Mouse (Mus musculus) neutrophil, adult 5-6 weeks (primary cell): ENCODE data around the gene Spata31d1a. TPM values are rescaled to one million over a fixed set of nuclear protein-coding genes. Genes with fewer than 3 reads are reported as not detected.
"Not testable (repeated sequence)": the region's sequence is repeated elsewhere in the genome, so short reads cannot be mapped to it uniquely, and the experiment has no call there.

Experiments used
- ATAC-seq: fragments of 151-379, 151-347 bp; 2 replicates; pipeline ENCODE4 v1.8.0; 2017; ENCODE audit warnings: mild to moderate bottlenecking, moderate TSS enrichment; ENCODE audit not compliant: insufficient number of reproducible peaks, poor library complexity, low FRiP score, severe bottlenecking; ENCODE audit errors: extremely low read depth
- total RNA-seq: library from RNA; stranded (forward); fragments of 200-1000 nt; gene quantifications from 2 replicates; pipeline ENCODE4 v1.2.3, GENCODE M21; 2017

The Spata31d1a gene
- total RNA-seq, result not detected in 2 replicates

DNA sequence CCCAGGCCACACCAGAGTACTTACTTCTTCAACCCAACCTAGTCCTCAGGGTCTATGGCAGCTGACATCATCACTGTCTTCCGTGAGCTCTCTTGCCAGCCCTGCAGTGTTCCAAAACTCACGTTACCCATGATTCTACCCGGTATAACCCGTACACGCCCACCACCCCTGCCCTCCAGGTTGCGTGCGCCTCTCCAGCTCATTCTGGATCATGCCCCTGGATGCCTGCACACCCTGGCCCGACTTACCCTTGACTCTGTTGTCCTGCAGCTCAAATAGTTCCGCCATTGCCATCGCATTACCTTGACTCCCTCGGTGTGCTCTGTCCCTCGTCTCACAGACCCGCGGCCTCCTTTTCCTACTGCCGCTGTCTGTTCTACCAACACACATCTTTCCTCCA is at the start of gene Spata31d1a:
Gene Spata31d1a, minus strand, starts transcription at position 101 of the 400 bp plus-strand sequence.
- ATAC-seq, result no peak

DNA sequence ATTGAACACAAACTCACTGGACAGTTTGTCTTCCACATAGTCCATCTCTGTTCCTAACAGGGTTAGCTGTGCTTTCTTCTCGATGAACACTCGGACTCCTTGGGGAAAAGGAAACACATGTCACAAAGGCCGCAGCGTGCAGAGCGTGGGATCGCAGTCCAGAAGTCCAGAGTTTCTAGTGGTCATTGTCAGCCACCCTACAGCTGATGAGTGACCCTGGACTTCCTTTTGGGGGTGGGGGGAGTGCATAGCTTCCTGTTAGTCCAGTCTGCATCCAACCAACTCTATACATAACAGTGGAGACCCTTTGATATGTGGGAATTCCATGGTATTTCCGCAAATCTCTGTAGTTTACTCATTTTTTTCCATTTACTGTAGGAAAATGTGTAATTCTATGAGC is 46.8 kb upstream of the Spata31d1a start:
- ATAC-seq, result no peak

DNA sequence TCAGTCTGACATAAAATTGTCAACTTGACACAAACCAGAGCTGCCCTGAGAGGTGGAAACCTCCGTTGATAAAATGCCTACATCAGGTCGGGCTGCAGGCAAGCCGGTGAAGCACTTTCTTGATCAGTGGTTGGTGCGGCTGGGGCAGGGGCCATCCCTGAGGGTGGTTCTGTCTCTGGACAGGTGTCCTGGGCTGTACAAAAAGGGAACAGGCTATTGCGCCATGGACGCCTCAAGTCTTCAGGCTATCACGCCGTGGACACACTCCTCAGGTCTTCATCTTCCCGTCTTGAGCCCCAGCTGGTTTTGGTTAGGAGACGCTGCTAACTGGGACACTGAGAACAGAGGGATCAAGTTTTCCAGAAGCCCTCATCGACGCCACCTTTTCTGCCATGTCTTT is 40.2 kb upstream of the Spata31d1a start:
- peak; percentile 34; the same call in 1 of the 2 replicates for ATAC-seq

DNA sequence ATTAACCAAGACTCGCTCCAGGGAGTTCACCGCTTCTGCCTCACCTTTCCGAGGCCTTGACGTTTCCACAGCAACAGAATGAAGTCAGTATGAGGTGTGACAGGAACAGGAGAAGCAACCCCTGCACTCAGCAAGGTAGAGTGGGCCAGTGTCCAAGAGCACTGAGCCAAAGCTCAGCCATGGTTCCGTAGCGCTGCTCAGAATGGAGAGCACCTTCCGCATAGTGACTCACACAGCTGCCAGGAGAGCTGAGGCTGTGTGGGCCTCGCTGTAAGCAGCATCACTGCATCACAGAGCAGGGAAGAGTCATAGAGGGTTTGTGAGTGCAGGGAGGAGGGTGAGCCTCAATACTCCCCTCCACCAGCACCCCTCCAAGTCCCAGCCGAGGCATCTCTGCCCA is 36.6 kb upstream of the Spata31d1a start, which contains the start of gene 1700014D04Rik:
Gene 1700014D04Rik, minus strand, starts transcription at position 42 of the 400 bp plus-strand sequence.
- no peak for ATAC-seq

DNA sequence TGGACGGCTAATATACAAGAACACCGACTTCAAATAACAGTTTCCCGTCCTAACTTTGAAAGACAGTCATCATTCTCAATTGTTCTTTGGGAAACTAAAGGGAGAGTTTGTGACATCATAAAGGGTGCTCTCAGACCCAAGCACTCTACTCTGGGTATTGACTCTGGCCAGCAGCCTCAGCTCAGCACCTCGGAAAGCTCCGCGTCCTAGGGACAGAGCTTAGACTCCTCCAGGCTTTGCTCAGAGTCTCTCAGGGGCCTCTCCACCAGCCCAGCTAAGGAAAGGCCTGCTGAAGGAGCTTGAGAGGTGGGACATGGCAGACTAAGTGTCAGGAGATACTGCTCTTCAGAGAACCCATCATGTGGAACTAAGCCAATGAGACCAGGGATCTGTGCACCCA is 36.0 kb upstream of the Spata31d1a start:
- ATAC-seq, result no peak

DNA sequence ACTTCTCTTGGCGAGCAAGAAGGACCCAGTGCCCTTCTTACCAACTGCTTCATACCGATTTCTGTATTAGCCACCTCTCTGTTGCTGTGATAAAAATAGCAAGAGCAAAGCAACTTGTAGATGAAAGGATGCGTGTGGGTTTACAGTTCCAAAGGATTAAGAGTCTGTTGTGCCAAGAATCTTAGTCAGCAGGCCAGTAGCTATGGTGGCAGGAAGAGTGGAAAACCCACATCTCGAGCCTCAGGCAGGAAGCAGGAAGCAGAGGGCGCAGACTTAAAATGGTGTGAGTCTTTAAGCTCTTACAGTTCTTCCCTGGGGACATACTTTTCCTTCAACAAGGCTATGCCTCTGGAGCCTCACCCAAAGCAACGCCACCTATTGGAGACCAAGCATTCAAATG is 35.3 kb upstream of the Spata31d1a start:
- no peak for ATAC-seq

DNA sequence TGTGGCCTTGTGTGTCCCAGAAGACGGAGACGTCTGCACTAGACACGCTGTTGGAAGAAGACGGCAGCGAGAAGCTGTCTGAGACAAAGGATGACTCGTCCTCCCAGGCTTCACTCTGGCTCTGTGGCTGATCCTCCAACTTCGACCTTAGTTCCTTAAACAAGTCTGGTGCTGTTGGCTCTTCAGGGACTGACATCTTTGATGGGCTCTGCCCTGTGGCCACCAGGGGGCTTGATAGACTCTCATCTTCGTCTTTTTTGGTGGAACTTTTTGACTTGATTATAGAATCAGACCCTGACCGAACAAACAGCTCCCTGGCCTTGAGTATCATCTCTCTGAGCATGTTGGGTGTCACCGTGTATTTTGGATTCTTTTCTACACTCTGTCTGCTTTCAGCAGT is 31.6 kb upstream of the Spata31d1a start:
- no peak for ATAC-seq

DNA sequence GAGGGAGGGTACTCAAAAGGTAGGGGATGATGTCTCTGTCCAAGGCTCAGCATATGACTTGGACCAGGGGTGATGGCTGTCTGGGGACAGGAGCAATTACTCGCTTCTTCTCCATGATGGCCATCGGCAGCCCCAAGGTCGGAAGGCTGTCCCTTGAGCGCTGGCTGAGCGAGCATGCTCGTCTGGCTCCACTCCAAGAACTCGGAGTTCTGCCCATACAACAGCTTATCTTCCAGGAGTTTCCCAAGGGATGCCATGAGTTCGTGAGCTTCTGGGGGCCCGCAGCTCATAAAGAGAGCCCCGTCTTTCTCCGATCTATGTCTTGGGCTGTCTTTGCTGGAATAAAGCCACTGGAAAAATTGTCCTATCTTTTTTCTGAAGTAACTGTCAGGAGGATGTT is 31.0 kb upstream of the Spata31d1a start:
- ATAC-seq, result no peak

DNA sequence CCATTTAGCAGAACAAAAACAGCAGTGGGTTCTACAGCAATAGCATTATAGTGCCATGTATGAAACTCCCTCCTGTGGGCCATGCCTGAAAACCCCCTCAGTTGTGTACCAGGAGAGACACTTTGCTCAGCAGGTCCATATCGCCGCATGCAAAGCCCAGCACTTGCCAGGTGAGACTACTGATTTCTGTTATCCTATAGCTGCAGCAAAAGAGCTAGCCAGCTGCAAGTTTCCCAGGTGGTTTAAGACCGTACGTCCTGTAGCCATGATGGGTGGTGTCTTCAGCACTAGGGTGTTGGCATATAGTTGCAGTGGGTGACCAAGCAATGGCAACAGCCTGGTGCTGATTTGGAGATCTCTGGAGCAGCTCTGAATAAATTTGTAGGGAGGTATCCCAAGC is 29.3 kb upstream of the Spata31d1a start:
- ATAC-seq, result no peak

DNA sequence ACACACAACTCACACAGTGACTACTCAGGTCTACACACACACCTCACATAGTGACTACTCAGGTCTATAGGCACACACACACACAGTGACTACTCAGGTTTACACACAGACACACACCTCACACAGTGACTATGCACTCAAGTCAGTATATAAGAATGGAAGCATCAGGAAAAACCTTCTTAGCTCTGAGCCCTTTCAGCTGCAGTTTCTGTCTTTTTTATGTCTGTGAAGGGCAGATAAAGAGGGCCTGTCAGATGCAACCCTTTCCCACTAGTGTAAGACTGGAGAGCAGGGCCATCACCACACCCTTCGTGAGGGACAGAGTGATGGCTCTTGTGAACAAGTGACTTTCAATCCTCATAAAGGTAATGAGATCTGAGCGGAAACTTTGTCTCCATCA is 28.3 kb upstream of the Spata31d1a start:
- ATAC-seq, result no peak

DNA sequence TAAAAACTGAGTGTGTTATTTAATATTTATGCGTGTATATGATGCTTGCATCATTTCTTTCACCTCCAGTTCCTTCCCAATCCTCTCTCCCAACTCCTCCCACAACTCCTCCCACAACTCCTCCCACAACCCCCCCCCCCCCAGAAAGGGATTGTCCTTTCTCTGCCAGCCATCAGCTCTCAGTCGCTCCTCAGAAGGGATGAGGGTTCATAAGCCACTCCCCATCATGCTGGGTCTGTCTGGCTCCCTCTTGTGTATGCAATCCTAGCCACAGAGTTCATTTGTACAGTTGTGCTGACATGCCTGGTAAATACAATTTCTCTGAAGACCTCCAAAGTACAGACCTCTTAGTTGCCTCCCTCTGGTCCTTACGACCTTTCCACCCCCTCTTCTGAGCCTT is 25.1 kb upstream of the Spata31d1a start:
- ATAC-seq, result no peak

DNA sequence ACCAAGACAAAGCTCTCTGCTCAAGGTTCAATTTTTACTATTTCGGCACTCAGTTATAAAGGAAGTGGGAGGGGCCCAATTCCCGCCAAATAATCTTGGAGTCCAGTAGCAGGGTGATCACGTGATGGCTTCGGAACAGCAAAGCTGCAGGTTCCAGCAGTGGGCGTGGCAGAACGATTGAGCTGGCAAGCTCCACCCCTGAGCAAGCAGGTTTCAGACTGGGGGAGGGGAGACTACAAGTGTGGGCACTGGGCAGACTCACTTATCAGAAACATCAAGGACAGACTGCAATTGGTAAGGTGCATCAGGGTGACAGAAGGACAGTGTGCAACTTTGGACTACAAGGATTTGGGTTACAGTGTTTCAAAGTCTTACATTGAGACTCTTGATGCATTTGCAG is 24.2 kb upstream of the Spata31d1a start:
- ATAC-seq, result not testable (repeated sequence)

DNA sequence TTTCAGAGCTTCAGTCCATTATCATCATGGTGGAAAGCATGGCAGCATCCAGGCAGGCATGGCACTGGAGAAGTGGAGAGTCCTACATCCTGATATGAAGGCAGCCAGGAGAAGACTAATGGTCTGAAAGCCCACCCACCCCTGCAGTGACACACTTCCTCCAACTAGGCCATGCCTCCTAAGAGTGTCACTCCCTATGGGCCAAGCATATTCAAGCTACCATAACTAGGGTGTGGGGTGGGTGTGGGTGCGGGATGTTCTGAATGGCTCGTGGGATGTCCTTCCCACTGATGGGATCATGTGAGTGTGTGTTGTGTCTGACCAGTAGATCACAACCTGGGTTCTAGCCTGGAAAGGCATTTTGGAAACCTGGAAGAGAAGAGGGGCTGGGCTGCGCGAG is 23.8 kb upstream of the Spata31d1a start:
- ATAC-seq, result no peak

DNA sequence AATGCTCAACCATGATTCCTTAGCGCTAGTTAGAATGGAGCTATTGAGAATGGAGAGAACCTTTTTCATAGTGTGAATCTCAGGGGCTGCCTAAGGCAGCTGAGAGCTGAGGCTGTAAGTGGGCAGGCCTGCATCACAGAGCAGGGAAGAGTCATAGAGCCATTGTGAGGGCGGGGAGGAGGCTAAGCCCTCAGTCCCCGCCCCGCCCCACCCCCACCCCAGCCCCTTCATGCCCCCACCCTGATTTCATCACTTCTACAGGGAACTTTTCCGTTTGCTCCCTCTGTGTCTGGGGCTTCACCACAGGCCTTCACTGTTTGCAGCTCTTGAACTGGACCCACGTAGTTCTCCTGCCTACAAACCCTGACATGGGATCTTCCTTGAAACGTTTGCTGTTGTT is 21.5 kb upstream of the Spata31d1a start, which contains the start of gene Spata31d1d:
Gene Spata31d1d, minus strand, starts transcription at position 101 of the 400 bp plus-strand sequence.
- no peak for ATAC-seq

DNA sequence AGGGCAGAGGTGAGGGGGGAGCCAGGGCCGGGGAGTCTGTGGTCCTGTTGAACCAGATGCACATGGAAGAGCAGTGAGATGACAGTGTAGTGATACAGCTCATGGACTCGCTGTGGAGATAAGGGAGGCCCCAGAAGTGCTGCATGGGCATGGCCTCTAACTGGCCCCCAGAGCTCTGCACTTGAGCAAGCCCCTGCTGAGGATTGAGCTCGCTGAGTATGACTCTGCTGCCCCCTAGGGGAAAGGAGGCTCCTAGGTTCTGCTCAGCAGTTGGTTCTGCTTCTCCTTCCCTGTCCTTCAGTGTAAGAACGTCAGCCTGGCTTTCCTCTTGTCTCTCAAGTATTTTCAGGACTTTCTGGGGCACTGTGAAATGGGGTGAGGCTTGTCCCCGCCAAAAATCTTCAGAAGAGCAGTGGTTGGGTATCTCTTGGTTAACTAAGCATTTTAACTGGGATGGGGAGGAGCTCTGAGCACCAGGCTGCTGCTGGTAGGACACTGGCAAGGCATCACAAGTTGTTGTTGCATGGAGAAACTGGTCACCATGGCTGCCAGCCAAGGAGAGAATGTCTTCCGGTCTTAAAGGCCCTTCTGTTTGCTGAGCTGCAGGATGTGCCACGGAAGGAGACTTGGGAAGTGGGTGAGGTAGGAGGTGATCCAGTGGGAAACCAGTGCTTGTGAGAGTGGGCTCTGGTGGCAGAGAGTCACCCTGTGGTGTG is 18.4 kb upstream of the Spata31d1a start:
- peak; percentile 77 for ATAC-seq

DNA sequence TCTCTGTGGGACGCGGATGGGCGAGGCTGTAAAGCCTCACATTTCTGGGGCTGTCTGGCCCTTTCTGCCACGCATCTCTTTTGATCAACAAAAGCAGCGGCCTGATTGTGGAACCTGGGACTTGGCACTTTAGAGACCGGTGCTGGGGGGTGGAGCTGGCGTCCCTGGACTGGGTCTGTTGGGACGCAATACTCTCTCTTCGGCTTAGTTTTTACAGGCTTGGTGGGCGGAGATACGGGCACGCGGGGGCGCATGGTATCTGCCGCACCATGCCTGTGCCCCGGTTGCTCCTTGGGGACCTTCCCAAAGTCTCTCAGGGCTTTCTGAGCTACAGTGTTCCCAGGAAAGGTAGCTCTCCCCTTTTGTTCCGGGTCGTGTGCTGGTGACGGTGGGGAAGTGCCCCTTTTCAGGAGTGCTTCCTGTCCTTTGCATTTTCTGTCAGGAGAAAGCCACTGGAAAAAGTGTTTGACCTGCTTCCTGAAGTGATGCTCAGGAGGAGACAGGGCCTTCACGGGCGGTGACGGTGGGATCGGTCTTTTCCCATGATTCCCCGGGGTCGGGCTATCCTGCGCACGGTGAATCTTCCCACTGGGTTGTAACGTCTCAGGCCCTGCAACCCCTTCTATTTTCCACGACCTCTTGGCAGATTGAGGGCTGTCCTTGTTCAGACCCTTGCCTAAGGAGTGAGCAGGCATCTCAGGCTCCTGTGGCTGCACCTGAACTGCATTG is 16.2 kb upstream of the Spata31d1a start:
- no peak for ATAC-seq

DNA sequence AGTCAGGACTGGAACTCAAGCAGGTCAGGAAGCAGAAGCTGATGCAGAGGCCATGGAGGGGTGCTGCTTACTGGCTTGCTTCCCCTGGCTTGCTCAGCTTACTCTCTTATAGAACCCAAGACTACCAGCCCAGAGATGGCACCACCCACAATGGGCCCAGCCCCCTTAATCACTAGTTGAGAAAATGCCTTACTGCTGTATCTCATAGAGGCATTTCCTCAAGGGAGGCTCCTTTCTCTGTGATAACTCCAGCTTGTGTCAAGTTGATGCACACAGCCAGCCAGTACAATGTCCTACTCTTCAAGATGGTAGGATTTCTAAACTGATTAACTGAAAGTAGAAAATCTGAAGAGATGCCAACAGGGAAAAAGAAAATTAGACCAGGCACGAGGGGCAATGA is 12.0 kb upstream of the Spata31d1a start:
- ATAC-seq, result not testable (repeated sequence)

DNA sequence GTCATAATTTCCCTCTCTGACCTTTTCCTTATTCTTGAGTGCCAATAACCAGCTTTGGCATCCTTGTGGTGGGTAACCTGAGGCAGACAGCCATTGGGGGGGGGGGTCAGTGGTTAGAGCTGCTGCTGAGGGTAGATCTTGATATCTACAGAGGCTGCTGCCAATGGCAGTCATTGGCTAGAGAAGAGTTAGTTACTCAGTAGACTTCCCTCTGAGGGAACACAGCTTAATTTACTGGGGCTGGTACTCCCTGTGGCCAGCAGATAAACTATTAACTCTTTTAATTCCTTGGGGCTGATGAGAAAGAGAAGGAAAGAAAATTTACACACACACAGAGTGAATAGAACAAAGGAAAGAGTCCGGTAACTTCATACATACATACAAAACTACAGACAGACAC is 9.3 kb upstream of the Spata31d1a start:
- no peak for ATAC-seq

DNA sequence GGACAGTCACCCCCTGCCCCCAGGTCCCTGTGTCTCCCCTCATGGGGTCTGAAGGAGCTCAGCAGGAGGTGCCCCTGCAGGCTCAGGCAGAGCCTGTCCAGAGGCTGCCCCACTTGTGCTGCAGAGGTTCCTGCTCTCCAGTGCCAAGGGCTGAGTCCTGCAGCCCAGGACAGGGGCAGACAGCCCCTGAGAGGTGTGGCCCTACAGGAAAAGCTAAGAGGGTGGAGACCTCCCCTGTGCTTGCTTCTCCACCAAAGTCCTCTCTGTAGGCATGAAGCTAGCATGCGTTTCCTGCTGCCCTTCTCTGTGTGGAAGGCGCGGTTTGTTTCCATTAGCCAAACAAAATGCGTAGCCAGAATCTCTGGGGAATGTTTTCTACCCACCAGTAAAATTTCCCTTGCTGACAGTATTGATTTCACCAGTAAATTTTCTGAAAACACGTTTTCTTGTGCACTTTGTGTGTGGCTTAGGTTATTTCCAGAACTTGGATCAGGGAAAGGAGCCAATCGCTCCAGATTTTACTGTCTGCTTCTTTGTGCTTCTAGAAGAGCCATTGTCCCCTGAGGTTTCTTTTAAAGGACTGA is 8.8 kb upstream of the Spata31d1a start:
- ATAC-seq, result not testable (repeated sequence)

DNA sequence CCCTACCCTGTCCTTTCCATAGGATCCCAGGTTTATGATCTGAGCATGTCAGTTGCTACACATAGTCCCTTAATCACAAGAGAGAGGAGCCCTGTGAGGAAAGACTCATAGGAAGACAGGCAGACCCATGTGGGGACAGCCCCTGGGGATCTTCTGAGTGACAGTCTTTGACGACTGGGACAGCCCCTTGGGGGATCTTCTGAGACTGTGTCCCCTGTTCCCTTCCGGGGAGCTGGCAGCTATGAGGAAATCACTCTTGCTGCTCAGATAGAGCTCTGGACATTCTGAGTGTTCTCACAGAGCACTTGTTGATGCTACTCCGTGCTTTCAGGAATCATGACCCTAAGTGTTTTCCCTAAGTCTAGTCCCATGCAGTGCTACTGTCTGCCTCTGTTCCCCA is 3.6 kb upstream of the Spata31d1a start:
- ATAC-seq, result no peak
